Mouse (Mus musculus): ENCODE results near the gene E330009J07Rik. TPM values are rescaled to one million over a fixed set of nuclear protein-coding genes. Genes with fewer than 3 reads are reported as not detected.

E330009J07Rik gene
- polyA plus RNA-seq, 1 experiment from 2014 or later = 7.5 TPM

DNA sequence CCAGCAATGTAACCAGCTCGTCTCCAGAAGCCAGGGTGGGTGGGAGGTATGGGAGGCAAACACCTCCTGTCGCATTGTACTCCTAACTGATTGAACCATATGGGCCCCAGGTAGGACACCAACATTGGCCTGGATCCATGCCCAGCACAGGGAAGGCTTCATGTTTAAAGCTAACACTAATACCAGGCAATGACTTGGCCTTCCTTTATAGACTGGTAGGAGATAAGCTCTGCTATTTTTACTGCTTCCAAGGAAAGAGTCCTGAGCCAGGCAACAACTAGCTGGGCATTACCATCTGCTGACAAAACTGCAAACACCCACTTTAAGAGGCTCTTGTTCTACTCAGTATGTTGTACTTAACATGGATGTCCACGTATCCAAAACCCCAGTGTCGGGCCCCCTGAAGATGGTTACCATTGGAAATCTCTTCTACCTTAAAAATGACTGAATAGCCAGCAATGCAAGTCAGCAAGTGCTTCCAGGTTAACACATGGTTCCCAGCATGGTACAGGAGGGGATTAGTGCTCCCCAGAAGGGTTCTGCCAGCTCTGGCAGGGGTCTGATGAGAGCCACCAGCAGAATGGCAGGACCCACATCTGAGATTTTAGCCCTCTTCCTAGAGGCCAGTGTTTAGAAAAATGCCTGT is 32.2 kb downstream of the E330009J07Rik start:
- 87% methylated on average over 4 of the region's 4 CpGs for WGBS
- DNase-seq (ENCODE audit: low spot score) = no peak
- Histone ChIP-seq H3K36me3 (ENCODE audit: insufficient read depth, low read length) (peaks cover 10% of the 10 kb centered on the region; the same call in 1 of the 2 replicates), H3K27ac (ENCODE audit: low read length) (no peak overlapping the region), H3K4me3 (ENCODE audit: low read depth, low read length) (no peak overlapping the region), H3K27me3 (replicated peaks; ENCODE audit: insufficient read depth, low read length) (no peaks in the 10 kb centered on the region), H3K9me3 (ENCODE audit: low read length) (no peaks in the 10 kb centered on the region), H3K9ac (replicated peaks; ENCODE audit: low read depth) (no peak overlapping the region), H3K4me2 (replicated peaks; ENCODE audit: low read depth, low read length) (no peak overlapping the region), H3K4me1 (ENCODE audit: insufficient read depth, low read depth, low read length) (no peaks in the 10 kb centered on the region)
- no peak for ATAC-seq
- TF ChIP-seq CTCF (IDR thresholded peaks at IDR 0.05) = no peak
- no peak for TF ChIP-seq EP300 (IDR thresholded peaks at IDR 0.05)

DNA sequence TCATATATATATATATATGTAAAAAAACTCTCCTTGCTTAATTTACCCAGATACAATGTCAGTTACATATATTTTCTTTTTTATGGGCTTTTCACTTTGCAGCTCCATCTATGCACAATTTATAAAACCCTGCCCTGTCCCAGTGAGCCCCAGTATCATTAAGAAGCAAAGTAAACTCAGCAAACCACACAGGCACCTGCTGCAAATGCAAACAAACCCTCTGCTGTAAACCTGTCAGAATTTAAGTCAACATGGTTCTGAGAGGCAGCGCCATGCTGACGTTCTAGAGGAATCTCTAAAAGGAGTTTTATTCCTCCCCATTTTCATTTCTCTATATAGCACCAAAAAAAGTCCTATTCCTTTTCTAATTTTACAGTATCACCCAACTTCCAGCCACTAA is 33.9 kb downstream of the E330009J07Rik start:
- DNase-seq (ENCODE audit: low spot score) (no peak), ATAC-seq (no peak)
- no peak overlapping the region for H3K27ac ChIP-seq (ENCODE audit: low read length)
- peaks cover 10% of the 10 kb centered on the region; the same call in 1 of the 2 replicates for H3K36me3 ChIP-seq (ENCODE audit: insufficient read depth, low read length)
- 53% methylated on average over 2 of the region's 2 CpGs for WGBS
- H3K9ac ChIP-seq (replicated peaks; ENCODE audit: low read depth) = no peak overlapping the region
- H3K4me2 ChIP-seq (replicated peaks; ENCODE audit: low read depth, low read length) = no peak overlapping the region
- H3K4me1 ChIP-seq (ENCODE audit: insufficient read depth, low read depth, low read length) = no peaks in the 10 kb centered on the region
- H3K9me3 ChIP-seq (ENCODE audit: low read length) = no peaks in the 10 kb centered on the region
- H3K27me3 ChIP-seq (replicated peaks; ENCODE audit: insufficient read depth, low read length) = no peaks in the 10 kb centered on the region
- H3K4me3 ChIP-seq (ENCODE audit: low read depth, low read length) = no peak overlapping the region
- no peak for TF ChIP-seq CTCF (IDR thresholded peaks at IDR 0.05)
- TF ChIP-seq EP300 (IDR thresholded peaks at IDR 0.05) = no peak

DNA sequence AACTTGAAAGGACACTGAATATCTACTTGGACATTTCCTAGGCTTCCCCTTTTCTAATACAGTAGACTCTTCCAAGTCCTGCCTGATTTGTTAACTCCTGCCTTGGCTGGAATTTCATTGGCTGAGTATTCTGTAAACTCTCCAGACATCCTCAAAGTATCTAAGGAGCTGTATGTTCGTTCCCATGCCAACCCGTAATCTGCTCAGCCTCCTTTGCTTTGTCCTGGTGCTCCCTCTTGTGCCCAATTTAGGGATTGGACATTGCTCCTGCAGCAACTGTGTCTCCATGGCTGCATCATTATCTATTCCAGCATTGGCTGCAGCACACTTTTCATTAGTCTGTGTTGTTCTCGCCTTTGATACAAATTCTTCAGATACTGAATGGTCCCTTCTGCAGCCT is 42.7 kb downstream of the E330009J07Rik start:
- 0 out of 2 replicates have a peak, but pooled peaks cover 3% of the 10 kb centered on the region for H3K36me3 ChIP-seq (ENCODE audit: insufficient read depth, low read length)
- 20% methylated on average over 3 of the region's 3 CpGs for WGBS
- no peak overlapping the region for H3K27ac ChIP-seq (ENCODE audit: low read length)
- H3K4me2 ChIP-seq (replicated peaks; ENCODE audit: low read depth, low read length) = no peak overlapping the region
- no peak overlapping the region for H3K9ac ChIP-seq (replicated peaks; ENCODE audit: low read depth)
- no peaks in the 10 kb centered on the region for H3K9me3 ChIP-seq (ENCODE audit: low read length)
- H3K4me3 ChIP-seq (ENCODE audit: low read depth, low read length) = no peak overlapping the region
- H3K4me1 ChIP-seq (ENCODE audit: insufficient read depth, low read depth, low read length) = no peaks in the 10 kb centered on the region
- peak; percentile 94 for DNase-seq (ENCODE audit: low spot score)
- peak; percentile 93 for TF ChIP-seq CTCF (IDR thresholded peaks at IDR 0.05)
- TF ChIP-seq EP300 (IDR thresholded peaks at IDR 0.05) = no peak
- peak; percentile 97 for ATAC-seq
- no peaks in the 10 kb centered on the region for H3K27me3 ChIP-seq (replicated peaks; ENCODE audit: insufficient read depth, low read length)

DNA sequence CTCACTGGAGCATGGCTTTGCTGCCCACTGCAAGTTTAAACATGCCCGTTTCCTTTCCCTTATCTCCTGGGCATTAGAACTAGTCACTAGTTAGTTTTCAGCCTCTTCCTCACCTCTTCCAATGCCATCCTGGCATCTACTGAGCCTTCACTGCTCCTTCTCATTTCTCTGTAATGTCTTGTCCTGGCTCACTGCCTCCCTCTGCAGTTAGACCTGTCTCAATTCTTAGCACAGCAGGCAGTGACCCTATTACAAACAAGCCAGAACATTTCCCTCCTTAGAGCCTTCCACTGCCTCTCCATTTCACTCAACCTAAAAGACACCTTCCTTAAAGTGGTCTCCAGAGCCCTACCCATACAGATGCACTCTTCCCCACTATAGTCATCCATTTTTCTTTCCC is 45.0 kb downstream of the E330009J07Rik start:
- Histone ChIP-seq H3K27me3 (replicated peaks; ENCODE audit: insufficient read depth, low read length) (no peaks in the 10 kb centered on the region), H3K4me3 (ENCODE audit: low read depth, low read length) (no peak overlapping the region), H3K9ac (replicated peaks; ENCODE audit: low read depth) (no peak overlapping the region), H3K27ac (ENCODE audit: low read length) (no peak overlapping the region), H3K9me3 (ENCODE audit: low read length) (no peaks in the 10 kb centered on the region), H3K4me1 (ENCODE audit: insufficient read depth, low read depth, low read length) (no peaks in the 10 kb centered on the region), H3K4me2 (replicated peaks; ENCODE audit: low read depth, low read length) (no peak overlapping the region), H3K36me3 (ENCODE audit: insufficient read depth, low read length) (0 out of 2 replicates have a peak, but pooled peaks cover 3% of the 10 kb centered on the region)
- no peak for ATAC-seq
- TF ChIP-seq CTCF (IDR thresholded peaks at IDR 0.05) (peak; percentile 34), EP300 (IDR thresholded peaks at IDR 0.05) (no peak)
- 95% methylated on average over 1 of the region's 1 CpGs for WGBS
- DNase-seq (ENCODE audit: low spot score) = no peak

DNA sequence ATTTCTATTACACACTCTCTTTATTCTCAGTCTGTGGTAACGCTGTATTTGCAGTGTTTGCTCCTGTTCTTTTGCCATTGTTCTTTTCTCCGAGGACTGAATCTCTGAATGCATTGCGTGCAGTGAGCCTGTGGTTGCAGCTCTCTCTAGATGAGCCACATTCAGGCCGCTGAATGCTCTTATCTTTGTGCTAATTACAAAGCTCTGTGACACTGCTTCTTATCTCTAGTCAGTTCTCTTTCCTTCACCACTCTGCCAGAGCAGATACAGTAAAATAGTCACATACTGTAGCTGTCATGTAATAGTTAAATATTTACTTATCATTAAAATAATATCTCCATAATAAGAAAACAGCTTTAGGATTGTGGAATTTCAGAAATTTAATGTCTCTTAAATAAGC is 47.3 kb downstream of the E330009J07Rik start:
- no peak overlapping the region for H3K4me2 ChIP-seq (replicated peaks; ENCODE audit: low read depth, low read length)
- H3K36me3 ChIP-seq (ENCODE audit: insufficient read depth, low read length) = 0 out of 2 replicates have a peak, but pooled peaks cover 3% of the 10 kb centered on the region
- H3K9me3 ChIP-seq (ENCODE audit: low read length) = no peaks in the 10 kb centered on the region
- no peaks in the 10 kb centered on the region for H3K27me3 ChIP-seq (replicated peaks; ENCODE audit: insufficient read depth, low read length)
- DNase-seq (ENCODE audit: low spot score) = no peak
- no peak overlapping the region for H3K4me3 ChIP-seq (ENCODE audit: low read depth, low read length)
- H3K4me1 ChIP-seq (ENCODE audit: insufficient read depth, low read depth, low read length) = no peaks in the 10 kb centered on the region
- H3K9ac ChIP-seq (replicated peaks; ENCODE audit: low read depth) = no peak overlapping the region
- no peak overlapping the region for H3K27ac ChIP-seq (ENCODE audit: low read length)
- 67% methylated on average over 4 of the region's 4 CpGs for WGBS
- no peak for ATAC-seq
- TF ChIP-seq CTCF (IDR thresholded peaks at IDR 0.05) (no peak), EP300 (IDR thresholded peaks at IDR 0.05) (no peak)

DNA sequence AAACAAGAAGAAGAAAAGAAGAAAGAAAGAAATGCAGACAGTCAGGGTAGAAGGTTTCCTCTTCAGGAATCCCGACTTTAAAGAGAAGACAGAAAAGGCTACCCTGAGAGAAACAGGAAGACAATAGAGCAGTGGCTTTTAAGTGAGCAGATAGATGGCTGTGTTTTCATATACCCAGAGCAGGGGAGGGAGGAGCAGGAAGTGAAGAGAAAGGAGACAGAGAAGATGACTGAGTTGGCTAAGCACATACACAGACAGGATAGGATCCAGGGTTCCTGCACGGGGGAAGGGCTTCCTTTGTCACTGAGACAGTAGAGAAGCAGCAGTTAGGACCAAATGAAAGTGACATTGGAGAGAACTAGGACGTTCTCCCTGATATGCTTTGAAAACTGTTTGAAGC is 50.3 kb downstream of the E330009J07Rik start:
- no peak for DNase-seq (ENCODE audit: low spot score)
- no peak for ATAC-seq
- no peaks in the 10 kb centered on the region for H3K27me3 ChIP-seq (replicated peaks; ENCODE audit: insufficient read depth, low read length)
- no peak overlapping the region for H3K9ac ChIP-seq (replicated peaks; ENCODE audit: low read depth)
- no peak overlapping the region for H3K4me3 ChIP-seq (ENCODE audit: low read depth, low read length)
- no peaks in the 10 kb centered on the region for H3K4me1 ChIP-seq (ENCODE audit: insufficient read depth, low read depth, low read length)
- TF ChIP-seq EP300 (IDR thresholded peaks at IDR 0.05) = no peak
- no peak for TF ChIP-seq CTCF (IDR thresholded peaks at IDR 0.05)
- no peak overlapping the region for H3K4me2 ChIP-seq (replicated peaks; ENCODE audit: low read depth, low read length)
- H3K36me3 ChIP-seq (ENCODE audit: insufficient read depth, low read length) = 0 out of 2 replicates have a peak, but pooled peaks cover 9% of the 10 kb centered on the region
- 42% methylated on average over 3 of the region's 3 CpGs for WGBS
- no peak overlapping the region for H3K27ac ChIP-seq (ENCODE audit: low read length)
- no peaks in the 10 kb centered on the region for H3K9me3 ChIP-seq (ENCODE audit: low read length)

Data from lung, postnatal 0 days (tissue).